Mouse (Mus musculus) ES-E14 (cell line): ENCODE measurements around the gene Nek7.

Experiments used
- CHD2 ChIP-seq: IDR thresholded peaks from 2 replicates; pipeline ENCODE4 v1.6.1; 2014; ENCODE audit warnings: mild to moderate bottlenecking, low read depth, low read length, inconsistent platforms
- MAFK ChIP-seq: IDR thresholded peaks from 2 replicates; pipeline ENCODE4 v1.6.1; 2014; ENCODE audit warnings: mild to moderate bottlenecking, low read depth, low read length, inconsistent platforms; ENCODE audit not compliant: insufficient read depth
- ZC3H11A ChIP-seq: IDR thresholded peaks from 2 replicates; pipeline ENCODE4 v1.6.1; 2012; ENCODE audit warnings: low read depth, mild to moderate bottlenecking, inconsistent platforms, low read length, borderline replicate concordance
- ZNF384 ChIP-seq: IDR thresholded peaks from 2 replicates; pipeline ENCODE4 v1.6.1; 2012; ENCODE audit warnings: low read depth, low read length, inconsistent platforms

DNA sequence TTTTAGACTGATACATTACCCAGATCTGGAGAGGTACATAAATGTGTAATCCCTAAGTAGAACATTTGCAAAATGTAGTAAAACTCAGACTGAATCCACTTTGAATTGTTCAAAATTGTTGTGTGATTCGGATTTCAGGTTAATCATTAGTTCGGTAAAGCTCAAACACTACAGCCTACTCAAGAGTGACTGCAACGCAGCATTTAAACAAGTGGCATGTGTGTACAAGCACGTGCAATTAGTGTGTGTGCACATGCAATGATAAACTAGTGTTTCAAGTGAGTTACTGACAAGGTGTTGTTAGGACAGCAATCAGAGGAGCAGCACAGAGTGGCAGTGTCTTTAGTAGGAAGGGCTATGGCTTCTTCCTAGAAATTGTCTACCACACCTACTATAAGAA, 106.0 kb downstream of the Nek7 start:
- no peak for TF ChIP-seq MAFK
- TF ChIP-seq ZC3H11A = no peak
- TF ChIP-seq ZNF384 = no peak
- TF ChIP-seq CHD2 = no peak
